Mouse (Mus musculus): ENCODE results near the gene Auts2. TPM values are rescaled to one million over a fixed set of nuclear protein-coding genes. Genes with fewer than 3 reads are reported as not detected.

Auts2 gene
- polyA plus RNA-seq, 1 experiment: 9.2 TPM

- no peak overlapping the region for H3K4me3 ChIP-seq (ENCODE audit: insufficient read depth, low read depth, low read length)
- H3K36me3 ChIP-seq (ENCODE audit: control insufficient read depth, insufficient read depth, low read length): no peaks in the 10 kb centered on the region
- 28% methylated on average over 3 of the region's 3 CpGs for WGBS
- H3K27me3 ChIP-seq (replicated peaks; ENCODE audit: control insufficient read depth, insufficient read depth, low read length): no peaks in the 10 kb centered on the region; the same call in 1 of the 2 replicates
- TF ChIP-seq POLR2A (IDR thresholded peaks at IDR 0.05; ENCODE audit: low read depth, low read length): no peak
- no peak for TF ChIP-seq CTCF (conservative IDR thresholded peaks at IDR 0.05; ENCODE audit: insufficient read depth, insufficient read length, low read depth, low read length)
- no peak overlapping the region for H3K27ac ChIP-seq (ENCODE audit: insufficient read depth, low read depth, low read length)
- H3K4me1 ChIP-seq (ENCODE audit: control insufficient read depth, insufficient read depth, low read length): no peaks in the 10 kb centered on the region
- no peak for DNase-seq
Observed at GRCm38 (mm10) chr5:132500817-132501231, 42.3 kb downstream of the Auts2 start.

- 86% methylated on average over 2 of the region's 2 CpGs for WGBS
- H3K27ac ChIP-seq (ENCODE audit: insufficient read depth, low read depth, low read length): no peak overlapping the region
- no peaks in the 10 kb centered on the region for H3K4me1 ChIP-seq (ENCODE audit: control insufficient read depth, insufficient read depth, low read length)
- H3K36me3 ChIP-seq (ENCODE audit: control insufficient read depth, insufficient read depth, low read length): no peaks in the 10 kb centered on the region
- no peaks in the 10 kb centered on the region; the same call in 1 of the 2 replicates for H3K27me3 ChIP-seq (replicated peaks; ENCODE audit: control insufficient read depth, insufficient read depth, low read length)
- no peak for DNase-seq
- TF ChIP-seq POLR2A (IDR thresholded peaks at IDR 0.05; ENCODE audit: low read depth, low read length): no peak
- TF ChIP-seq CTCF (conservative IDR thresholded peaks at IDR 0.05; ENCODE audit: insufficient read depth, insufficient read length, low read depth, low read length): no peak
- H3K4me3 ChIP-seq (ENCODE audit: insufficient read depth, low read depth, low read length): no peak overlapping the region
Observed at GRCm38 (mm10) chr5:132498896-132499295, 44.2 kb downstream of the Auts2 start.

GRCm38 (mm10) chr5:132498045-132498444 lies 45.1 kb downstream of the Auts2 start:
- no peak for TF ChIP-seq CTCF (conservative IDR thresholded peaks at IDR 0.05; ENCODE audit: insufficient read depth, insufficient read length, low read depth, low read length)
- no peak for TF ChIP-seq POLR2A (IDR thresholded peaks at IDR 0.05; ENCODE audit: low read depth, low read length)
- Histone ChIP-seq H3K4me3 (ENCODE audit: insufficient read depth, low read depth, low read length) (no peak overlapping the region), H3K27ac (ENCODE audit: insufficient read depth, low read depth, low read length) (no peak overlapping the region), H3K27me3 (replicated peaks; ENCODE audit: control insufficient read depth, insufficient read depth, low read length) (no peaks in the 10 kb centered on the region; the same call in 1 of the 2 replicates), H3K4me1 (ENCODE audit: control insufficient read depth, insufficient read depth, low read length) (no peaks in the 10 kb centered on the region), H3K36me3 (ENCODE audit: control insufficient read depth, insufficient read depth, low read length) (no peaks in the 10 kb centered on the region)
- WGBS: 90% methylated on average over 5 of the region's 5 CpGs
- no peak for DNase-seq

- 85% methylated on average over 1 of the region's 1 CpGs for WGBS
- Histone ChIP-seq H3K36me3 (ENCODE audit: control insufficient read depth, insufficient read depth, low read length) (no peaks in the 10 kb centered on the region), H3K4me3 (ENCODE audit: insufficient read depth, low read depth, low read length) (no peak overlapping the region), H3K27me3 (replicated peaks; ENCODE audit: control insufficient read depth, insufficient read depth, low read length) (no peaks in the 10 kb centered on the region; the same call in 1 of the 2 replicates), H3K4me1 (ENCODE audit: control insufficient read depth, insufficient read depth, low read length) (no peaks in the 10 kb centered on the region), H3K27ac (ENCODE audit: insufficient read depth, low read depth, low read length) (no peak overlapping the region)
- no peak for DNase-seq
- TF ChIP-seq POLR2A (IDR thresholded peaks at IDR 0.05; ENCODE audit: low read depth, low read length): no peak
- TF ChIP-seq CTCF (conservative IDR thresholded peaks at IDR 0.05; ENCODE audit: insufficient read depth, insufficient read length, low read depth, low read length): no peak
Observed at GRCm38 (mm10) chr5:132492793-132493192, 50.4 kb downstream of the Auts2 start.

- no peak for TF ChIP-seq POLR2A (IDR thresholded peaks at IDR 0.05; ENCODE audit: low read depth, low read length)
- no peak for TF ChIP-seq CTCF (conservative IDR thresholded peaks at IDR 0.05; ENCODE audit: insufficient read depth, insufficient read length, low read depth, low read length)
- DNase-seq: peak; percentile 13
Observed at GRCm38 (mm10) chr5:132492040-132492439, 51.1 kb downstream of the Auts2 start.

GRCm38 (mm10) chr5:132491508-132491907 lies 51.6 kb downstream of the Auts2 start:
- no peak overlapping the region for H3K4me3 ChIP-seq (ENCODE audit: insufficient read depth, low read depth, low read length)
- no peaks in the 10 kb centered on the region for H3K36me3 ChIP-seq (ENCODE audit: control insufficient read depth, insufficient read depth, low read length)
- no peaks in the 10 kb centered on the region for H3K4me1 ChIP-seq (ENCODE audit: control insufficient read depth, insufficient read depth, low read length)
- H3K27ac ChIP-seq (ENCODE audit: insufficient read depth, low read depth, low read length): no peak overlapping the region
- WGBS: 92% methylated on average over 4 of the region's 4 CpGs
- no peak for DNase-seq
- TF ChIP-seq POLR2A (IDR thresholded peaks at IDR 0.05; ENCODE audit: low read depth, low read length): no peak
- no peak for TF ChIP-seq CTCF (conservative IDR thresholded peaks at IDR 0.05; ENCODE audit: insufficient read depth, insufficient read length, low read depth, low read length)
- no peaks in the 10 kb centered on the region; the same call in 1 of the 2 replicates for H3K27me3 ChIP-seq (replicated peaks; ENCODE audit: control insufficient read depth, insufficient read depth, low read length)

More at GRCm38 (mm10) chr5:132492040-132492439, 51.1 kb downstream of the Auts2 start:
- Histone ChIP-seq H3K36me3 (ENCODE audit: control insufficient read depth, insufficient read depth, low read length) (no peaks in the 10 kb centered on the region), H3K4me3 (ENCODE audit: insufficient read depth, low read depth, low read length) (no peak overlapping the region), H3K4me1 (ENCODE audit: control insufficient read depth, insufficient read depth, low read length) (no peaks in the 10 kb centered on the region), H3K27me3 (replicated peaks; ENCODE audit: control insufficient read depth, insufficient read depth, low read length) (no peaks in the 10 kb centered on the region; the same call in 1 of the 2 replicates), H3K27ac (ENCODE audit: insufficient read depth, low read depth, low read length) (no peak overlapping the region)

- H3K36me3 ChIP-seq (ENCODE audit: control insufficient read depth, insufficient read depth, low read length): no peaks in the 10 kb centered on the region
- no peaks in the 10 kb centered on the region for H3K27me3 ChIP-seq (replicated peaks; ENCODE audit: control insufficient read depth, insufficient read depth, low read length)
- TF ChIP-seq CTCF (conservative IDR thresholded peaks at IDR 0.05; ENCODE audit: insufficient read depth, insufficient read length, low read depth, low read length): no peak
- no peak for TF ChIP-seq POLR2A (IDR thresholded peaks at IDR 0.05; ENCODE audit: low read depth, low read length)
- DNase-seq: no peak
- H3K4me3 ChIP-seq (ENCODE audit: insufficient read depth, low read depth, low read length): no peak overlapping the region
- no peaks in the 10 kb centered on the region for H3K4me1 ChIP-seq (ENCODE audit: control insufficient read depth, insufficient read depth, low read length)
- 98% methylated on average over 1 of the region's 1 CpGs for WGBS
- no peak overlapping the region for H3K27ac ChIP-seq (ENCODE audit: insufficient read depth, low read depth, low read length)
Observed at GRCm38 (mm10) chr5:132490326-132490725, 52.8 kb downstream of the Auts2 start.

Measured in kidney, adult 2 months (tissue).